Mouse (Mus musculus): ENCODE data around the gene Copz1.
A peak's percentile ranks its signal among the peaks of the same experiment; 100 is the strongest.

Copz1 gene

GRCm38 (mm10) chr15:103308876-103309580 is 36.5 kb downstream of the Copz1 start:
- DNase-seq (ENCODE audit: low spot score in 2 of 2) = no peak

- DNase-seq (ENCODE audit: low spot score in 2 of 2) = no peak
Observed at GRCm38 (mm10) chr15:103310365-103310910, 37.9 kb downstream of the Copz1 start, which contains the start of gene Gpr84. Gene Gpr84, minus strand, starts transcription at chr15:103310612.

DNA sequence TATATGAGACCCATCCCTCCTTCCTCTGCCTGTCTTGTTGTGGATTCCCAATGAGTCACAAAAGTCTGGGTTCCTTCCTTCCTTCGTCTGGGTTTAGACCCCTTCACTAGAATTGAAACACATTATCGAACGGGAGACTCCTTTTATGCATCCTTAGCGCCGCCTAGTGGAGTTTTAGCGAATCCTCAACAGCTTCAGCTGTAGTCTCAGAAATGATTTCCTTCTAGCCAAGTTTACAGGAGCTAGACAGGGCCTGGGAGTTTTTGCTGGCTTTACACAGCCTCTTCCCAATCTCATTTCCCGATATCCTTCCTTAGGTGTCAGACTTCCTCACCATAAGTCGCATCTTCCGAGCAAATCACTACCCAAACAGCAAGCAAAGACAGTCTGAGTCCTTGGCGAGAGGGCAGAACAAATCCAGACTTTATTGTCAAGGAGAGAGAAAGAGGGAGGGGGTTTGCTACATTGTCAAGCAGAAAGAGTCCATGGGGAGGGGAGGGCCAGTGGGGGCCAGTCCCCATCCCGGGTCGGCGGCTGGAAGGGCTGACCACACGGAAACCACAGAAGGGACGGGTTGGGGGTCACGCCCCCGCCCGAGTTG is 41.1 kb downstream of the Copz1 start:
- no peak for DNase-seq (ENCODE audit: low spot score in 2 of 2)

- no peak for DNase-seq (ENCODE audit: low spot score in 2 of 2)
Observed at GRCm38 (mm10) chr15:103314181-103314580, 41.7 kb downstream of the Copz1 start.

GRCm38 (mm10) chr15:103315011-103315502 is 42.5 kb downstream of the Copz1 start:
- no peak for DNase-seq (ENCODE audit: low spot score in 2 of 2)

- DNase-seq (ENCODE audit: low spot score in 2 of 2) = no peak
Observed at GRCm38 (mm10) chr15:103315979-103316776, 43.7 kb downstream of the Copz1 start.

DNA sequence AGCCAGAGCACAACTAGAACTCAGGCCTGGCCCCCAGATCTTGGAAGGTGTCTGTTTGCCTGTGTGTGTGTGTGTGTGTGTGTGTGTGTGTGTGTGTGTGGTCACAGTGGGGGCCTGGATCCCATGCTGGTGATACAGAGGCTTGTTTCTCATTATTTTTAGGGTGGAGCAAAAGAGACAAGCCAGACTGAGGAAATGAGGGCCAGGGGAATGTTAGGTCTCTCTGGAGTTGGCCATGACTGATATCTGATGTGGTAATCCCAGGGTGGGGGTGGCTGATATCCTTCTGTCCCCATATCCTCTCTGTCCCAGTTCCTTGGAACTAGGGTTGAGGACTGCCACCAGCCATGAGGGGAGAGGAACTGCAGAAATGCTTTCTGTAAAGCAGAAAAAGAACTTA is 44.6 kb downstream of the Copz1 start:
- no peak for DNase-seq (ENCODE audit: low spot score in 2 of 2)

GRCm38 (mm10) chr15:103317731-103318130 is 45.2 kb downstream of the Copz1 start:
- DNase-seq (ENCODE audit: low spot score in 2 of 2) = no peak

GRCm38 (mm10) chr15:103318201-103318816 is 45.8 kb downstream of the Copz1 start:
- DNase-seq (ENCODE audit: low spot score in 2 of 2) = no peak

GRCm38 (mm10) chr15:103321076-103321475 is 48.6 kb downstream of the Copz1 start:
- DNase-seq (ENCODE audit: low spot score in 2 of 2) = no peak

DNA sequence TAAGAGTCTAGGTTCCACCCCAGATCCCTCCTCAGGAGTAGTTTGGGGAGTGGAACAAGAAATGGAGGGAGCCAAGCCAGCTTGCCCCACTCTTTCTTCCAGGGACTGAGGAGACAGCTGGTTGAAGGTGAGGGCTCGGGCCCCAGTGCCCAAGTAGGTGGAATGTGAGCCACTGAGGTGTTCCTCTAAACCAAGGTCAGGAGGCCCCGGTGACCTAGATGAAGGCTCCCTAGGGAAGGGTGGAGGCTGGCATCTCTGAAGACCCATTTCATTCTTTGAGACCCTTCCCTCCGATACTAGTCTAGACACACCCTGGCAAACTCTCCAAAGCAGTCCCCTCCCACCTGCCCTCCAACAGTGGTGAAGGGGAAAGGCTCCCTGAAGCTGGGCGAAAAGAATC is 49.9 kb downstream of the Copz1 start:
- DNase-seq (ENCODE audit: low spot score in 2 of 2) = no peak

DNA sequence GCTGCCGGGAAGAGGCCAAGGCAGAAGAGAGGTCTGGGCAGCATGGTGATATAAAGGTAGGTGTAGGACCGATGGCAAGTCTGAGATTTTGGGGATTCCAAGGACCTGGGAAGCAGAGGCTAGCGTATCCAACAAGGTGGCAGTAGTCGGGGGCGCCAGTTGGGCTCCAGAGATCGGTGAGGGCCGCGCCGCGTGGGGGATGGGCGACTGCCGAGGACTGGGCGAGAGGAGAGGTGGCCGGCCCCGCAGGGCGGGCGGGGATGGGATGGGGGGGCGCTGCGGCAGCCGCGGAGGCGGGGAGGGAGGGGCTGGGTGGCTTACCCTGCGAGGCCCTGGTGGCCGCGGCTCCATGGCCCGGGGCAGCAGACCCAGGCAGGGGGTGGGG is 50.5 kb downstream of the Copz1 start:
- no peak for DNase-seq (ENCODE audit: low spot score in 2 of 2)

GRCm38 (mm10) chr15:103323455-103324247 is 51.1 kb downstream of the Copz1 start:
- peak in 1 of 2 experiments; percentile 68 for DNase-seq (ENCODE audit: low spot score in 2 of 2)

DNA sequence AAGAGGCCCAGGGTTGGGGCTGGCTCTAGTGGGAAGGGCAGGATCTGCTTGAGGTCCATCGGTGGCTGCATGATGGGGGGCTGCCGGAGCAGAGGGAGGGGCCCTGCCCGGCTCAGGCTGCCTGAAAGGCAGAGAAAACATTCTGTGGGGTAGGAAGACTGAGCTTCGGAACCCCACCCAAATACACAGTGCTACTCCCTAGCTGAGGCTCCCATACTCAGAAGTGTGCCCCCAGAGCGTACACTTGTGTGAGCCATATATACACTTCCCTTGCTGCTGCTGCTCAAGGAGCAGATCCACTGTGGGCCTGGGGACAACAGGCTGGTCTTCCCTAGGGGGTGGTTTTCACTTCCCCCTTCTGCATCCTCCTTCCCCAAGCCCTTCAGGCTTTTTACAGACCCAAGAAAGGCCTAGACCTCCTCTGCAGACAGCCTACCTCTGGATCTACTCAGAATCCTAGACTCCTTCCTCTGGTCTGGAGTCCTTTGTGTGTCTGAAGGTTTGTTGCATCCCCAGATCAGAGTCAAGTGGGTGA is 60.6 kb downstream of the Copz1 start:
- DNase-seq (ENCODE audit: low spot score in 2 of 2) = no peak

- no peak for DNase-seq (ENCODE audit: low spot score in 2 of 2)
Observed at GRCm38 (mm10) chr15:103333738-103334137, 61.2 kb downstream of the Copz1 start.

DNA sequence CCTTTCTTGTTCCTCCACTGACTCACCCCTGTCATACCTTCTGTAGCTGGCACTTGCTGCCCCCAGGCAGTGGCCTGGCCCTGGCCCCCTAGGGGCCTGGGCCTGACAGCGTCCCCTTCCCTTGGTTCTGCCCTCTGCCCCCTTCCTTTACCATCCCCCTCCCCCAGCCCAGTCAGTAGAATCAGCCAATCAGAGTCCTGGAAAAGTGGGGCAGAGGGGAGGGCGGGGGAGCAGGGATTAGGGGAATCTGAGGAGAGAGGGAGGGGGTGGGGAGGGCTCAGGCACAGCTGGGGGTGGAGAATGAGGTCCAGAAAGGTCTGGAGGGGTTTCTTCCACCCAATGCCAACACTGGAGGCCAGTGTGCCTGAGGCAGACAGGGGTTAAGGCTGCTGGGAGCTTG is 61.7 kb downstream of the Copz1 start:
- no peak for DNase-seq (ENCODE audit: low spot score in 2 of 2)

DNA sequence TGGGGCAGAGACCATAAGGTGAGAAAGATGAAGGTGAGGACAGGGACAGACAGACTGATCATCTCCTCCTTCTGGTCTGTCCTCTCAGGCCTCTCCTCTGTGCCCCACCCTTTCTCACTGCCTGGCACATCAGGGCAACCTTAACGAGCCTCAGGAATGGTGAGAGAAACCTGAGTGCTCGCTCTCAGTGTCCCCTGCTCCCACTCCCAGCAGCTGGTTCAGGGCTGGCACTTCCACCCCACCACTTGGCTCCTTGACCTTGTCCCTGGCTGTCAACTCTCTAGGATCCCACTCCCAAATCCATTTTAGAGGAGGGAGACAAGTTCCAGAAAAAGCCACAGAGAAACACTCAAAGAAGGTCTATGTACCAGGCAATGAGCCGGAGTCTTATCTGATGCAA is 62.5 kb downstream of the Copz1 start:
- DNase-seq (ENCODE audit: low spot score in 2 of 2) = no peak

DNA sequence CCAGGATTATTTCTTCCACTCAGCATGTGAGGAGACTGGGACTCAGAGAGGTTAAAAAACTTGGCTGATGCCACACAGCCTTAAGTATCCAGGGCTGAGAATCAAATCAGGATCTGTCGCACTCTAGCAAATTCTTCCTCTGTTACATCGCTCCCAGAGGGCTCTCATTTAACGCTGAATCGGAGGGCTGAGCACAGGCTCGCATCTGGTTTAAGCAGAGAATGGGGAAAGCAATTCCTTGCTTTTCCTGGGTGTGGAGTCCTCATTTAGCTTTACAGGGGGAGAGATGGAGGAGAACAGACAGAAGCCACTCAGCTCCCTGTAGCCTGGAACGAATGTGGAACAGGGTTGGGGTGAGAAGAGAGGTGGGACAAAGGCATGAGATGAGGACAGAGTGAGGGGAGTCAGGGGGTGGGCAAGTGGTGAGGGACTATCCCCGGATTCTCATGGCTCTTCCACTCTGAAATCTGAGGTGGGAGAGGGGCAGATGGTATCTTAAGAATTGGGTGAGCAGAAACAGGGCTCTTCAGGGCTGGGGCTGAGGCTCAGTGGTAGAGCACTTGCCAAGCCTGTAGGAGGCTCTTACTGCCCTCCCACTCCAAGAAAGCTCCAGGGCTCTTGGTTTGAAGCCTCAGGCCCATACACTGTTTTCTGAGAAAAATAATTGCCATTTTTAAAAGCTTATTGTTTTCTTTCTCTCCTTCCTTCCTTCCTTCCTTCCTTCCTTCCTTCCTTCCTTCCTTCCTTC is 63.1 kb downstream of the Copz1 start:
- no peak for DNase-seq (ENCODE audit: low spot score in 2 of 2)

- DNase-seq (ENCODE audit: low spot score in 2 of 2) = no peak
Observed at GRCm38 (mm10) chr15:103336996-103337667, 64.6 kb downstream of the Copz1 start.

DNA sequence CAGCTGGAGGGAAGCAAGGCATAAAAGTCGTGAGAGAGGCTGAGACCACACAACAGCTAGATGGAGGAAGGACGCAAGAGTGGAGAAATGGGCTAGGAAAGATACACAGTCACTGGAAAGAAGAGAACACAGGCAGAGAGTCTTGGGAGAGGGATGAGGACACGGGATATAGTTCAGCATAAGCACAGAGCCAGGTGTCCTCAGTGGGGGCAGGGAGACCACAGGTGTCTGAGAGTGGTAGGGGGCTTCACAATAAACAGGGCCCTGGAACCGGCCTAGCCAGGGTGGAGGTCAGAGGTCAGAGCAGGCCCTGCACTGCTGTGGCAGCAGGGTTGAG is 66.3 kb downstream of the Copz1 start:
- no peak for DNase-seq (ENCODE audit: low spot score in 2 of 2)
